Mouse (Mus musculus) T-helper 1 cell (primary cell): ENCODE measurements at regions not wholly inside any gene's neighbourhood (a gene's known extent, or its start where the extent isn't known, plus 50 kb on each side); places are given as distances from the start of the nearest gene placed in this dataset.

Experiments used
- in situ Hi-C: fragments of 300-600 bp; cut with MboI, MseI; formaldehyde crosslinking; loops from one replicate; pipeline ENCODE4 v1.15.1; 2025; ENCODE audit warnings: high pct_unique_total_duplicates

DNA sequence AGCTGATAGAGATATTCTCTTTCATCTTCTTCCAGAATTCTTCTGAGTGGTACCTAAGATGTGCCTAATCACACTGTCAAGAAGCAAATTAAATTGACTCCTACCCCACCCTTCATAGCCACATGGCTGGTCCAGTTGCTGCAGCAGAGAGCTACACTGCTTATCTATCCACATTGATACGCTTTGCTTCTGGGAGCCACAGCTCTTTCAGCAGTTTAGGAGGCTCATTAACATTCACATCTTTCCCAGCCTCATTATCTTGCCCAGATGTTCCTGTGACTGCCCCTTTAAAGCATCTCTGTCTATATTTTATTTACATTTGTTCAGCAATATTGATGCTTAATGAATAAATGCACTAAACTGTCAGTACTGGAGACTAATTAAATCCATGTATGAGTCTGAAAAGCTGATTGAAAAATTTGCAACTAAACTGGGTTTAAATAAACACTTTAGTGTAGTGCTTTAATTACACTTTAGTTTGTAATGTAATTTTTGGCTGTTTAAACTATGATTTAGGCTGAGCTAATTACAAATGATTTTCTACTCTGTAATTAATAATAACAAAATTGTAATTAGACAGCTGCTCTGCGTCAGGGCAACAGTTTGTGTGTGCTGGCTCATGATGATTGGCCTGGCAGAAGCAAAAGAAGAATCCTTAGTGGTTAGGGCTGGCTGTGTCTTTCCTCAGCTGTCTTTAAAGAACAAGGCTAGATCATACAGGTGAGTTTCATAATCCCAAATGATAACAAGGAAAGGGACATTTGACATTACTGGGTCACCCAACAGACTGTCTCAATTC, 632.5 kb upstream of the Tle4 start:
- in situ Hi-C loops = no loop called here

DNA sequence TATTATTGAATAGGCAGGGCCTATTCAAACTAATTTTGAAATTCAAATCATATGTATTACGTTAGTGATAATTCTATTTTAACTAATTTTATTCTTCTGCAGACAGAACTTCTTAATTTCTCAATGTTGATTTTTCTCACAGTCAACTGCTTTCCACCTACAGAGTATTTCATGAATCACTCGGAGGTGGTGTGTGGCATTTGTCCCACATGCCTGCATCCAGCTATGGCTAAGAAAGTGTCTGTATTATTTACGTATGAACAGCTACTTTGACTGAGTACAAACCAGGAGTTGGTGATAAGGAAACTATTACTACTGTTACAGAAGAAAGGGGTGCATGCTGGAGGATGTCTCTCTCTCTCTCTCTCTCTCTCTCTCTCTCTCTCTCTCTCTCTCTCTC, 619.5 kb upstream of the Tle4 start:
- in situ Hi-C loops = no loop called here

DNA sequence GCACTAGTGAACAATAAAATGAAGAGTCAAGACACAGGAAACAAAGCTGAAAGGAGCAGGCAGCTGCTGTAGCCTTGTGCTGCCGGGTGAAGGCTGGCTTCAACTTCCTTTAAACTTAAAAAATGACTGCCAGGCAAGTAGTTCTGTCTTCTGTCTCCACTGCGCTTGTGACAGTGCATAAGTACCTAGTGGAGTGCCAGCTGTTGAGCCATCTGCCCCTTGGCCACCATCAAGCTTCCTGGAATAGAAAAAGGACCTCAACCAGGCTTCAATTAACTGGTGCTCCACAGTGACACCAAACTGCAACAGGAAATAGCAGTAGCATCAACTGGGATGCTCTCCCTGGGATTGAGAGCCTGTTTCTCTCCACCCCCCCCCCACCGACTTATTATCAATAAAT, 616.8 kb upstream of the Tle4 start:
- in situ Hi-C loops = no loop called here

DNA sequence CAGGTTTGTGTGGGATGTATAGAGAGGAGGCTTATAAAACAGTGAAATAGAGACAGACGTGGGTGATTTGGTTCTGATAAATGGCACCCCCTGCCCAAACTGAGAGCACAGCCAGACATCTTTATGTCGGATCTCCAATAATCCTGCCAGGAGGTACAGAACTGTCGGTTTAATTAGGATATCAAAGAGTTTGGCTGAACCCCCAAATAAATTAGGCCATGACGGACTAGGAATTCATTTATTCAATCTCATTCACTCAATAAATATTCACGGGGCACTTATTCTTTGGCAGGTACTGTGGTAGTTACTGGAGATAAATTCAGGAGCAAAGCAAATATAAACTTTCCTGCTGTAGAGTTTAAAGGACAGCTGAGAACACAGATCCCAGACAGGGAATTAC, 615.0 kb upstream of the Tle4 start:
- in situ Hi-C loops = no loop called here

DNA sequence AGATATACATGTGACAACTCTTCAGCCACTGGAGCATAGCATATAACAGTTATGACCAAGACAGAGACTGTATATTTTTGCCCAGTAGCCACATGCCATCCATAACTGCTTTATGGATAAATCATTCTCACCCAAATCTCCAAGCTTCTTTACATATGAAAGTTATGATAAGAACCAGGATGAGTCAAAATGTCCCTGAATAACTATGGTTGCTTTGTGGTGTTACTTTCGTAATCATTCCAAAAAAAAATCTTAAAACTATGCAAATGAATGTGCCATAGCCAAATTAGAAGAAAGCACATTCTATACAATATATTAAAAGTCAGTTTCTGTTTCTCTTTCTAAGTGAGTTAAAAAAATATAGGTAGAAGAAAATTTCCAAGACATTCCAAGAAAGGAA, 605.2 kb upstream of the Tle4 start:
- in situ Hi-C loops = loop anchor here (5.0 kb wide), 1 partner anchor 91 kb away; no protein-coding TSS in a partner anchor

DNA sequence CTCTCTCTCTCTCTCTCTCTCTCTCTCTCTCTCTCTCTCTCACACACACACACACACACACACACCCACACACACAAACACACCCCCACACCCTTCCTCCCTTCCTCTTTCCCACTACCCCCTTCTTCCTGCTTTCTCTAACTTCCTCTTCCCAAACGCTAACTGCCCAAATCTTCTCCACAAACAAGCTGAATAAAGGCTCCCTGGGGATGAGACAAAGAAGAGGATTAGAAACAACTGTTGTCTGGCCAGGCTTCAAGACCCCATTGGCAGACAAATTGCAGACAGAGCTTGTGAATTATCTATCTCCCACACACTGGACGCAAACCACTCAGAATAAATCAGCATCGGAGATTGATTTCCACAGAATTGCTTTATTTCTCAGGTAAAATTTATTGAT, 603.4 kb upstream of the Tle4 start:
- in situ Hi-C loops = loop anchor here (5.0 kb wide), 1 partner anchor 89 kb away; no protein-coding TSS in a partner anchor

DNA sequence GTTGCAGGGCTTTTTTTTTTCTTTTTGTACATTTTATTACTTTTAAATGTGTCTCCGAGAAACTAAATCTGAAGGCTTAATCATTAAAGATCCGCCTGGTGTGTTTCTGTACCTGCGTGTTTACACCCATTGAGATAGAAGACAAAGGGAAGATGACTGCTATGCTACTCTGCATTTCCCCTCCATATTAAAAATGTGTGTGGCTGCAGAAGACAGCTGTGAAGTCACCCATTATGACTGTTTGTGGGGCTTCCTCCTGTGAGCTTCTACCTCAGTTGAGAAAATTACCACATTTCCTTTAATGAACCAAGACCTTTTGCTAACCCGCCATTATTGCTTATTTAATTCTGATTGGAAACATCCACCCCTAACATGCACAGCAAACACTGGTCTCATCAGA, 602.9 kb upstream of the Tle4 start:
- in situ Hi-C loops = loop anchor here (5.0 kb wide), 1 partner anchor 88 kb away; no protein-coding TSS in a partner anchor

DNA sequence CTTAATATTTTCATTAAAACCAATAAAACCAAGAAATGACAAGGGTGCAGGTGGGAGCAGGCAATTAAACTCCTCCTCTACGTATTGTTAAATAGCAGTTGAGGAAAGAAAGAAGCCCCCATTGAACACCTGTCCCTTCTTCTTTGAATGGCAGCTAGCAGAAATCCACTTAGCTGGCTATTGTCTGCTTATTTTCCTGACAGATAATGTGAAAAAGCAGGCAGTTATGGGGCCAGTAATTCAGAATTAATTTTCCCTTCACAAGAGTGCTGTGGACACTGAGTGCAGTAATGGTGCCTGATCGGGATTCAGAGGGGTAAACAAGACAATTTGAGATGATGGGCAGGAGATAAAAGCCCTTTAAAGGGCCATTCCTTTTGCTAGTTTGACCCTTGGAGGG, 602.5 kb upstream of the Tle4 start:
- in situ Hi-C loops = loop anchor here (5.0 kb wide), 1 partner anchor 88 kb away; no protein-coding TSS in a partner anchor

DNA sequence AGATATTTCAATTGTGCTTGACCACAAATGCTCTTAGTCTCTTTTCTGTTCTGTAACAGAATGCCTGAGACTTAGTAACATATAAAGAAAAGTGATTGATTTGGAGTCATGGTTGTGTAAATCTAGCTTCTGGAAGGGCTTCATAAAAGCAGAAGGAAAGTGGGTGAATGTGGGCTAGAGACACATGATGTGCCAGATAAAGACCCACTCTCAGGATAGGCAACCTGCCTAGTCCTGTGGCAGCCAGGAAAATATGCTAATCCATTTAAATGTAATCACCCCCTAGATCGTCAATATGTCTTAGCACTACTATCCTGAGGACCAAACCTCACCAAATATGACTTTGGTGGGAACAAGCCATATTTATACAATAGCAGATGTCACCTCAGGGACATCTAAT, 601.8 kb upstream of the Tle4 start:
- in situ Hi-C loops = loop anchor here (5.0 kb wide), 1 partner anchor 87 kb away; no protein-coding TSS in a partner anchor

DNA sequence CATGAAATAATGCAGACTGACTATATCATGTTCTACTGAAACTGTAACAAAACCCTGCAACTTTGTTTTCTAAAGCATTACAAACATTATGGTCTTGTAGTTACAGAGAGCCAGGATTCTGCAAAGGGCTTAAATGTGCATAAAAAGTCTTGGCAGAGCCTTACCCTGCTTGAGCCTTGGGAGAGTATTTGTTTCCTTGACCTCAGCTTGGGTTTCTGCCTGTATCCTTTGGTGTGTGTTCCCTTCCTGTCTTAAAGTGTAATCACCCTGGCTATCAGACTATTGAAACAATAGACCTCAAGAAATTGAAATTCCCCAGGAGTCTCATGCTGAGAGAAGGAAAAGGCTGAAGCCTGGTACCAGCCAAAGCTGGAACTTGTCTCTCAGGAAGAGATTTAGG, 577.4 kb upstream of the Tle4 start:
- in situ Hi-C loops = loop anchor here (5.0 kb wide), 1 partner anchor 77 kb away; no protein-coding TSS in a partner anchor

DNA sequence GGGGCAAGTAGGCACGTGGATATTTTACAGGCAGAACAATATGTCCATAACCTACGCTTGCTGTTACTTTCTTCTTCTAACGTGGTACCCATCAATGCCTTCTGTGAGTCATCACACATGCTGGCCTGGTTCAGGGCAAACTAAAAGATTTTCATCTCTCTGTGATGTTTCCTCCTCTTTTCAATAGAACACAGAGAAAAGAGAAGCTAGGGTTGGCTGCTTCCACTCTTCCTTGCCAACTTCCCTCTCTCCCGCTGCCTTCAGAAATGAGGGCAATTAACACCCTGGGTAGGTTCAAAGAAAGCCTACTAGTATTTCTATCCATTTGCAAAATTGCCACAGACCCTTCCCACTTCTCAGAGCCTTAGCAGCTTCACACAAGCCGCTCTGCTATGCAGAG, 575.5 kb upstream of the Tle4 start:
- in situ Hi-C loops = no loop called here

DNA sequence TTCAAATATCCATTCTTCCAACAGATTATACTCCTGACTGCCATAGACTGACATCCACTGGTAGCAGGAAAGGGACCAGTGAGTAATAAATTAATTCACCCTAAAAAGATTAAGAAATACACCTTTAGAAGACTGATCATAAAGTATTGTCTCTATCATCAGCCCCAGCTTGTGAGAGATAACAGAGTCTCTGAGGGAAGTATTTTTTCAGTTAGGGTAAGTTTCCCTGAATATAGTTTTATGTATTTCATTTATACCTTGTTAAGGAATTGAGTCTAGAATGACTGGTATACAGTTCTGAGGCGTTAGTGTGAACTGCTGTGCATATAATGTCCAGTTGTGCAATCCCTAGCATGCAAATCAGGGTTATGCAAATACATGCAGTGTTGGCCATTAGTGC, 569.3 kb upstream of the Tle4 start:
- in situ Hi-C loops = no loop called here

DNA sequence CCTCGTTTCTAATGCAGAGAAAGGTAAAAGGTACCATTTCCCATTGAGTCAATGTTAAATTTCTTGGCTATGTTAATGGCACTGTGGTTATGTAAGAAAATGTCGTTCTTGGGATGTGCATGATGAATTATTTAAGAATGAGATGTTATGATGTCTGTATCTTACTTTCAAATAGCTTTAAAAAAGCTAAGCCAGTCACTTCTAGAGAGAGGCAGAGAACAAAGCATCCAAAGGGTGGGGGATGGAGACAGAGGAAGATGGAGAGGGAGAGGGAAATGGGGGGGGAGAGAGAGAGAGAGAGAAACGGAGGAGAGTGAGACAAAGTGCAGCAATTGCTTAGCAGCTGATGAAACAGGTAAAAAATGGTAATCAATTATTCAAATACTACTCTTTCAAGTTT, 562.8 kb upstream of the Tle4 start:
- in situ Hi-C loops = no loop called here

DNA sequence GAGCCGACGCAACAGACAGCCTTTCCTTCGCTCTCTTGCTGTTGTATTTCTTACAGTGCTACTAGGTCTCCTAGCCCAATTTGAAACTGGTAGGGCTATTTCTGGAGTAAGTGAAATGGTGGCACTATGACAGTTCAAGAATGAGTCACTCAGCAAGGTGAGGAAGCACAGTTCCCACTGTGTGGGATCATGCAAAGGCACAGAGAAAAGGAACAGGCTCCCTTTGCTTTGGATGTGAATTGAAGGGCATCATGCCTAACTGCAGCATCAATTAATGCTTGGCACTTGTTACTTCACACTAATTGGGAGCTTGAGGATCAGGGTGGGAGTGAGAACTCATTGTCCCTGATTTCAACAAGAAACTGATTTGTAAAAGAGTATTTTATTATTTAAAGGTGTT, 560.8 kb upstream of the Tle4 start:
- in situ Hi-C loops = no loop called here

DNA sequence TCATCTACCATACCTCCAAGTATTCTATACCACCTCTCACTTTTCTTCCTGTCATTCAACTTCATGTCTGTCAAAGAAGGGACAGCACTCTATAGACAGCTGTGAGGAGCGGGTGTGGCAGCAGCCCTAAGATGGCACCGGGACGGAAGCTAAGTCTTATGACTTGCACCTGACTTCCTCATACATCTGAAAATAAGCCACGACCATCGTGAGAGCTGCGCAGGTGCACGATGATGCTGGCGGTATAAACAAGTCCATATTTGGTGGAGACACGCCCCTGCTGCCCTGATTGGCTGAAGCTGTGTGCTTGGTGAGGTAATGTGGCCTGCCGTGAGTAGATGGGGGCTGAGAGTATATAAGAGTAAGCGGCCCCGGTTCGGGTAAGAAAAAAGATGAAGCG, 560.3 kb upstream of the Tle4 start:
- in situ Hi-C loops = no loop called here

DNA sequence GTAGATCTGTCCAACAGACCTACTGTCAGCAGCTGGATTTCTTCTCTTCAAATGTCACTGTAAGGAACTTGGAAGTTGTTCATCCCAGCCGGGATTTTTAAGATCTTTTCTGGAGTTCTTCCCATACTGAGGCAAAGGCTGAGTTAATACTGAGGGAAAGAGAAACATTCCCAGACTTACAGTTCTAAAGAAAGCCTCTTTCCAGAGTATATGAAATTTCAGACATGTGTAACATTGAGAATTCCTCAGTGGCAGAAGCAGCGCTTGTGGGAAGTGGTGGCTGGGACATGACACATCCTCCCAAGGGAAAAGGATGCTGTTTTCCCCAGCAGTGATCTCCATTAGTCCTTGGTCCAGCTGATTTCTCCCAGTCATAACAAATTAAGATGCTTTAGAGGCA, 556.8 kb upstream of the Tle4 start:
- in situ Hi-C loops = no loop called here

DNA sequence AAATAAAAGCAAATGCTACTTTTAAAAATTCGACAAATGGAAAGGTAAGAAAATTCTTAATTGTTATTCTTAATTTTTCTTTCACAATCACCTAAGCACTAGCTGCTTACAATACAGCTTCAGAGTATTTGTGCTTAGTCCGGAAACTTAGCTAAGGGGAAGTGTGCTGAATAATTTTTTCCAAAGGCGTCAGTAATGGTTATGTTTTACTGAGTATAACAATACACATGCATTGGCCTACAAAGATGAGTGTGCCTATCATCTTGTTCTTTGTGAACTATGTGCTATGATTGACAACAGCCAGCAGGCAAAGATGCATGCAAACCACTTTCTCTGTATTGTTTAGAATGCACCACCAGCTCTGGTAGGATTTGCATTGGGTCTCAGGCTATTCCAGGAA, 548.5 kb upstream of the Tle4 start:
- in situ Hi-C loops = no loop called here

DNA sequence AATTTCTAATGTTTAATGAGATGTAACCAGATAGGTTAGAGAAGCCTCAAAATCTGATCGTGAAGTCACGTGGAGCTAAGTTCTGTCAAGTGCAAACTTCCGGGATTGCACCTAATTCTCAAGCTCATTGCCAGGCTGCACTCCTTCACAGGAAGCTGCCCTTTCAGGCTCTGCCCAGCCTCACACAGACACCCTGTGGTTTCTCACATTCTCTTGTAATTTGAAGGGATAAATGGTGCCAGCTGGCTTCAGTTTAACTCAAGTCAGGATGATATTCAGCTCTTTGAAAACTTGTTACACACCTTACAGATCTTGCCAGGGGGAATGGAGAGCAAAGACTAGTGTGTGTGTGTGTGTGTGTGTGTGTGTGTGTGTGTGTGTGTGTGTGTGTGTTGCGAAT, 529.3 kb upstream of the Tle4 start:
- in situ Hi-C loops = no loop called here

DNA sequence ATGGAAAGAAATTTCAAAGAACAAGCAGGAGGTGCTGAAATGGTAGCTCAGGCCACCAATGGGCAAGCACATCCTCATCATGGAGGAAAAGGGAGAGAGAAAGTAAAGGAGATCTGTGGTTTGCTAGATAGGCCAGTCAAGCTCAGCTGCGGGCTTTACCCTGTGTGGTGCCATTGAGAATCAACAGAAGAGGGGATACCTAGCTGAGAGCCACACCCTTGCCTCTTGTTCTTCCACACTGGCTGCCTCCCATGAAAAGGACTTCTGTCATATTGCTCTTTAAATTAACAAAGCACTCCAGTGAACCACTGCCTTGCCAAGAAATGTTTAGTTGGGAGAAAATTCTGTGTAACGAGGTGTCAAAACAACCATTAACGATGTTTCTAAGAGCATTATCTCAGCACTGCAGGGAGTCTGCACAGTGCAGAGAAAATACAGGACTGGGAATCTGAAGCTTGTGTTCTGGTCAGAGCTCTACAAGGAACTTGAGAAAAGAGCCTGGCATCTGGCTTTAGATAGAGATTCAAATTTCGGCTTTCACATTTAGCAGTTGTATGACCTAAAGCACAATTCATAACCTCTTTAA, 510.7 kb upstream of the Tle4 start:
- in situ Hi-C loops = no loop called here

DNA sequence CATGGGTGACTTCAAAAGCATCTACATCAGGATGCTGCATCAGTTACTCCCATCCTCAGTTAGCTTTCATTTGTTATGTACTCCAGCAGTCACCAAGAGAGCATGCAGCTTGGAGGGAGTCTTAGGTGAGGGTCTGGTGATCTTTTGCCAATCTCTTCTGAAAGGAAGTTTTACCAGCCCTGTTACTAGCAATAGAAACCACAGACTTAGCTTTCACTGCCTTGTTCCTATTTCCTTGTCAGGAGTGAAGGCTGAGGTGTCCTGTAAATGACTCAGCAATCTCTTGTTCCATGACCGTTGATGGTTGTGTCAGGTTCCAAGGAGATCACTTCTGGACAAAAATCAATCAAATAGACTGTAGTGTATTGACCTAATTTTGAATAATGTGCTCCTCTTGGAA, 497.2 kb upstream of the Tle4 start:
- in situ Hi-C loops = no loop called here

DNA sequence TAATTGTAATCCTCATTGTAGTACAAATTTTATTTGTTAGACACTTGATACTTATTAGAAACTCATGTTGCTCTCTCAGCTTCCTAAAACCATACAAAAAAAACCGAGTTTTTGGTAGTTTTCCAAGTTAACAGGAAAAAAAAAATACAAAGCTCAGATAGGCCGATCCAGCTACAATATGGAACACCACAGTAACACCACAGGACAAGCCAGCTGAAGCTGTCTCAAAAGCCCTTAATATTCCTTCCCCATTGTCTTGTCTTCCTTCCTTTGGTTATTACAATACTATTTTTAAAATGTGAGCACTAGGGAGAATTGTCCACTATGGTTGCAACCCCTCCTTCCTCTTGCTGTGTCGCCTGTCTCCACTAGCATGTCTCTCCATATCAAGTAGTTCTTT, 495.7 kb upstream of the Tle4 start:
- in situ Hi-C loops = no loop called here

DNA sequence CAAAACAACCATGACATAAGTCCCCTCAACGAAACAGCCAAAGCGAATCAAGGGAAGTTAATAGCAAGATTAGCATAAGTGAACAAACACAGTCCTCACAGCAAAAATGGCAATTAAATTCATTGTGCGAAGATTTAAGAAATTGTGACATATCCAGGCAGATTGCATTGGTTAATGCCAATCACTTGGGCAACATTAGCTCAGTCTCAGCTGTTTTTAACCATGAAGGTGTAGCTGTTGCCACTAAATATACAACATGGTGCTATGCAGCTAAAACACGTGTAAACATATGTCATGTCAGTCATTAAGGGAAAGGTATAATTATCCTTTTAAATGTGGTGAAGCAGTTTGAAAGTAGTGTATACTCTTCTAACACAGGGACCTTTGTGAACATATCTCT, 482.8 kb upstream of the Tle4 start:
- in situ Hi-C loops = loop anchor here (10.0 kb wide), 1 partner anchor 1926 kb away; no protein-coding TSS in a partner anchor

DNA sequence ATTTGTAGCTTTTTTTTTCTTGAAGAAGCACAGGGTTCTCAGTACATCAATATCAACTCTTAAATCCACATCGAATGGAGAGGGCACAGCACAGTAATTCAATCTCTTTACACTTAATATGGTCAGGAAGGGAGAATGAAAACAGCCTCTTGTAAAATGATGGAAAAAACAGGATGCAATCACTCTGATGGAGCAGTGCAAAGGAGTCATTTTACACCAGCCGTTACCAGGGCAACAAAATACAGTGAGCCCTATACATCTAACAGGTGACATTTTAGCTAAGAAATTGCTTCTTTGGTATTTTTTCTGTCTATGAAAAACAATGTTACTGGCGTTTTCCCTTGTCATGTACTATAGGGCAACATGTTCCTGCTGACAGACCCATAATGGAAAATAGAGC, 459.9 kb upstream of the Tle4 start:
- in situ Hi-C loops = no loop called here
